Mouse (Mus musculus) heart, embryonic 16.5 days (tissue): Measurements from ENCODE around the gene Arfgef3. TPM values are rescaled to one million over a fixed set of nuclear protein-coding genes. Genes with fewer than 3 reads are reported as not detected.

Source experiments
- ATAC-seq: fragments of 200-750 bp; cut with Nextera tagmentation; replicated peaks from 2 replicates; pipeline ENCODE4 v1.8.0; 2017; ENCODE audit warnings: moderate number of reproducible peaks; ENCODE audit not compliant: insufficient read depth, low FRiP score; ENCODE audit errors: extremely low read depth
- H3K27ac ChIP-seq: fragments of 300-500 bp; sonication (generic); 2 replicates; pipeline ENCODE4 v1.5.1; 2014; ENCODE audit warnings: mild to moderate bottlenecking, low read length, control low read depth, moderate library complexity
- H3K27me3 ChIP-seq: fragments of 300-500 bp; sonication (generic); 2 replicates; pipeline ENCODE4 v1.6.1; 2014; ENCODE audit warnings: low read length, mixed read lengths; ENCODE audit not compliant: control insufficient read depth, insufficient read depth
- H3K36me3 ChIP-seq: fragments of 300-500 bp; sonication (generic); 2 replicates; pipeline ENCODE4 v1.6.1; 2014; ENCODE audit not compliant: control insufficient read depth, insufficient read depth
- H3K4me1 ChIP-seq: fragments of 300-500 bp; sonication (generic); 2 replicates; pipeline ENCODE4 v1.6.1; 2014; ENCODE audit warnings: low read length, mixed read lengths; ENCODE audit not compliant: control insufficient read depth, insufficient read depth
- H3K4me2 ChIP-seq: fragments of 300-500 bp; sonication (generic); 2 replicates; pipeline ENCODE4 v1.6.1; 2014; ENCODE audit warnings: low read depth, mild to moderate bottlenecking, control low read depth, low read length
- H3K4me3 ChIP-seq: fragments of 300-500 bp; sonication (generic); 2 replicates; pipeline ENCODE4 v1.5.1; 2014; ENCODE audit warnings: mild to moderate bottlenecking, control low read depth, low read length
- H3K9ac ChIP-seq: fragments of 300-500 bp; sonication (generic); 2 replicates; pipeline ENCODE4 v1.6.1; 2014; ENCODE audit warnings: low read length, control low read depth
- H3K9me3 ChIP-seq: fragments of 300-500 bp; sonication (generic); replicated peaks from 2 replicates; pipeline ENCODE4 v1.6.1; 2016; ENCODE audit warnings: low read length; ENCODE audit not compliant: control insufficient read depth
- WGBS: fragments of 180-500 bp; shearing (Covaris S2); extraction: QIAGEN DNeasy Blood & Tissue Kit; methylation state at CpG from one replicate; pipeline ENCODE4 v1.1.7; 2014; 5-methylcytosine and 5-hydroxymethylcytosine counted together
- polyA plus RNA-seq: library from polyadenylated mRNA; unstranded; fragments of >200 nt; fragmentation: Nextera tagmentation; extraction: Ambion mirVana; gene quantifications from 2 replicates; pipeline ENCODE4 v1.2.1, GENCODE M21; 2015

The Arfgef3 gene
- polyA plus RNA-seq, 1 experiment from 2014 or later: 0.34 TPM

DNA sequence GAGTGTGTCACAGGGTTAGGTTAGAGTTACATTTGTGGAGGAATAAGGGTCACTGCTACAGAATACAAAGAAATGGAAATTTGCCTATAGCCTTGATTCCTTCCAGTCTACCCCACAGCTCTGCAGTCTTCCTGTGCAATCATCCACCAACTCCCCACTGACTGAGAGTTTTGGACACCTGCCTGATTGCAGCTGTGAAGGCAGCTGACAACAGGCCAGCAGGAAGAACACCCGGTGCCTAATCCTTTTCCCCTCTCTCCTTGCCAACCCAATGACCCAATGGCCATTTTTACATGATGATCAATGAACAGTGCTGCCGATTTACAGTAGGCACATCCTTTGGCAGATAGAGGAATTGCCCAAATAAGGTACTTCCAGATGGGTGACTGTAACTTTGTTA, 43.6 kb downstream of the Arfgef3 start:
- Histone ChIP-seq H3K4me1 (0 out of 2 replicates have a peak, but pooled peaks cover 5% of the 10 kb centered on the region), H3K27me3 (no peaks in the 10 kb centered on the region), H3K27ac (no peak overlapping the region), H3K4me2 (no peak overlapping the region), H3K36me3 (no peaks in the 10 kb centered on the region), H3K9me3 (no peaks in the 10 kb centered on the region), H3K4me3 (no peak overlapping the region), H3K9ac (no peak overlapping the region)
- 43% methylated on average over 2 of the region's 2 CpGs for WGBS
- no peak for ATAC-seq

DNA sequence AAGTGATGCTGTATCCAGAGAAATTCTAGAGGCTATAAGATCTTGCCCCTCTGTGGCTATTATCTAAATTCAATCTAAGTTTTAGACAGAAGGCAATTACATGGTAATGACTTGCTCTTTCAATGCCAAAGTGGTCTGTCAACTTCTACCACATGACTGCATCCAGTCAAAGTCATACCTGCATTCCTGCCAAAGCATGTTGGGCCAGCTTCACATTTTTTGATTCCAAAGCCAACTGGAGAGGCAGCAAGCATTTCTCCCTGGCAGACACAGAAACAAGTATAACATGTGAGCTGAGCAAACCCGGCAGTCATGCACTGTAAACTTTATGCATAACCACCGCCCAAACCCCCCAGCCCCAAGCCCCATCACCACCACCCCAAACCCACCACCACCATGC, 44.6 kb downstream of the Arfgef3 start:
- Histone ChIP-seq H3K4me2 (no peak overlapping the region), H3K27ac (no peak overlapping the region), H3K9me3 (no peaks in the 10 kb centered on the region), H3K4me3 (no peak overlapping the region), H3K9ac (no peak overlapping the region), H3K4me1 (0 out of 2 replicates have a peak, but pooled peaks cover 5% of the 10 kb centered on the region), H3K27me3 (no peaks in the 10 kb centered on the region), H3K36me3 (no peaks in the 10 kb centered on the region)
- no peak for ATAC-seq
- WGBS: 83% methylated on average over 2 of the region's 2 CpGs

DNA sequence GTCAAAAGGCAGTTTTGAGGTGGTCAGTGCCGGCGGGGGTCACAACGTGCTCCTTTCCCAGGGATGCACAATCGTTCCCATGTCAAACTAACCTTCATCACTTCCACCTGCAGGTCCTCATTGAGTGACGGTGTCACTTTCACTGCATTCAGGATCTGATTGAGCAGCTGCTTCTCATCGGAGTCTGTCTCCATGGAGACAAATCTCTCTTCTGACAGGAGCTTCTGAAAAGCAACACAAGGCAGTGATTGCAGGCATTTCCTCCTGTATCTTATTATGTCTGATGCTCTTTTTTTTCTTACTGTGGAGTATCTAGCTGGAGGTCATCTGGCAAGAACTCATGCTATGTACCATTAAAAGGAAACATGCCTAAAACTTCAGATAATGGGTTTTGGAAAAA, 47.3 kb downstream of the Arfgef3 start:
- WGBS: 63% methylated on average over 6 of the region's 6 CpGs
- Histone ChIP-seq H3K27me3 (no peaks in the 10 kb centered on the region), H3K36me3 (no peaks in the 10 kb centered on the region), H3K4me1 (0 out of 2 replicates have a peak, but pooled peaks cover 8% of the 10 kb centered on the region), H3K9me3 (no peaks in the 10 kb centered on the region), H3K9ac (no peak overlapping the region), H3K4me2 (no peak overlapping the region), H3K27ac (no peak overlapping the region), H3K4me3 (no peak overlapping the region)
- no peak for ATAC-seq

DNA sequence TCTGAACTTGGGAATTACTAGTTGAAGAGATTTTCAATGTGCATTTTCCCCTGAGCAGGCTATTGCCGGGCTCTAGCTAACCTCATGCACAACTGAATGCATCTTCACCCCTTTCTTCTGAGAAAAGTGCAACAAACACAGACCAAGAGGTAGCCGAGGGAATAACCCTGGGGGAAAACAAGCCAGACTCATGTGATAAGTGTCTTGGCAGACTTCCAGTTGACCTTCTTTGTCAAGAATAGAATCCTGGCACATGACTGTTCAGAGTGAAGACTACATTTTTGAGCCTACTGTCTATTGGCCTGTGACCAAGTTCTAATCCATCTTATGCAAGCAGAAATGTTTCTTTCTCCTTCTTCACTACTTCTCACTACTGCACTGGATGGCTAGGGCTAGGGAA, 55.5 kb downstream of the Arfgef3 start:
- 0 out of 2 replicates have a peak, but pooled peaks have one; percentile 45 for ATAC-seq
- Histone ChIP-seq H3K4me1 (peaks cover 11% of the 10 kb centered on the region), H3K9me3 (no peaks in the 10 kb centered on the region), H3K4me2 (peak overlapping the region; percentile 30), H3K27ac (peak overlapping the region; percentile 31; the same call in 1 of the 2 replicates), H3K9ac (no peak overlapping the region), H3K27me3 (no peaks in the 10 kb centered on the region), H3K4me3 (no peak overlapping the region), H3K36me3 (no peaks in the 10 kb centered on the region)
- WGBS: 19% methylated on average over 2 of the region's 2 CpGs

DNA sequence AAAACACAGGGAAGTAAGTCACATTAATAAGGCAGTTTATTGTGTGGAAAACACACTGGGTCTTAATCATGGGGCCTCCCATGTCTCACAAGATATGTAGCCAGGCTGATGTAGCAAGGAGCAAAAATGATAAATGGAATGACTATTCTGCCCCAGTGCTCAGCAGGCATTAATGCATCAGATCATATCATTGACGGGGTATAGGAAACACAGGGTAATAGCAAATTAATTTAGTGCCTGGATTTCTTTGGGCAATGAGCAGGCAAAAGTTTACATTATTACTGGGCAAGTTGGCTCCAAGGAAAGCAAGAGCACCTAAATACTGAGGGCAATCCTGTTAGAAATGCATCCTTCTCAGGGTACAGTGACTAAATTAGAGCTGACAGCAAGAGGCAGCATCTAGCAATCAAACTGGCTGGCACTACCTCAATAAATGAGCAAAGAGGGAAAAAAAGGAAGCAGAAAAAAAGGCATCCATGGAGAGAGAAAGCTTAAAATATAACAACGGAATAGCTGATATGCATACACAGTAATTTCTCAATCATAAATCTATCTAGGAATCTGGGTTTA, 62.3 kb downstream of the Arfgef3 start:
- no peak overlapping the region for H3K4me3 ChIP-seq
- no peaks in the 10 kb centered on the region for H3K36me3 ChIP-seq
- H3K4me2 ChIP-seq: no peak overlapping the region
- H3K9ac ChIP-seq: no peak overlapping the region
- 90% methylated on average over 2 of the region's 2 CpGs for WGBS
- no peak overlapping the region for H3K27ac ChIP-seq
- H3K9me3 ChIP-seq: no peaks in the 10 kb centered on the region
- H3K4me1 ChIP-seq: 0 out of 2 replicates have a peak, but pooled peaks cover 2% of the 10 kb centered on the region
- H3K27me3 ChIP-seq: no peaks in the 10 kb centered on the region
- ATAC-seq: no peak

DNA sequence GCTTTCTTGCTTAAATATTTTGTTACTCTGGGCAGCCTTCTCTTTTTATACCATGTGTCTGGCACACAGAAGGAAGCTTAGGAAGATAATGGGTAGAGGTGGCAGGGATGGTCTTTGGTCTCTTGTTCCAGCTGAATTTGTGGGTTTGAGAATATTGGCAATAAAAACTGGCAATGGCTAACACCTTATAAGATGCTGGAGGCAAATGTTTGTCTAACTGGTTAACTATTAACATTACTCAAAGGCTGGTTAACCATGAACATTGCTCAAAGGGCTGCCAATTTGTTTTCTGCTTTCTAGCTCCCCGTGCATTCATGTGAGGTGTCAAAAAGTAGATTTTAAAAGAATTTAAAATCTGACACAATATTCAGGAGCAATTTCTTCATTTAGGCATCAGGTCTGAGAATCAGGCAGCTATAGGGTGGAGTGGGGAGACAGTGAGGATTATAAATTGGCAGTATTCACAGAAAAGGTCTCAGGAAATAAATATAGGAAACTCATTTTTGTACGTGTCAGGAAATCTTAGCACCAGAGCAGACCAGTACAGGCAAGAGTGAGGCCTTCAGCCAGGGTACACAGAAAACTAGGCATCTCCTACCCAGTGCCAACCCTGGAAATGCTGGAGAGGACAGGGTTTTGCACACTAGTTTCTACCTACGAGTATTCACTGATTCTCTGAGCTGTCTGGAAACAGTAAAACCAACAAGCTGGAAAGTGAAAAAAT, 62.9 kb downstream of the Arfgef3 start:
- ATAC-seq: no peak
- 0 out of 2 replicates have a peak, but pooled peaks cover 2% of the 10 kb centered on the region for H3K4me1 ChIP-seq
- H3K27ac ChIP-seq: no peak overlapping the region
- WGBS: 70% methylated on average over 3 of the region's 3 CpGs
- no peak overlapping the region for H3K4me3 ChIP-seq
- H3K4me2 ChIP-seq: no peak overlapping the region
- no peak overlapping the region for H3K9ac ChIP-seq
- peaks cover 3% of the 10 kb centered on the region; the same call in 1 of the 2 replicates for H3K9me3 ChIP-seq
- no peaks in the 10 kb centered on the region for H3K27me3 ChIP-seq
- H3K36me3 ChIP-seq: no peaks in the 10 kb centered on the region

DNA sequence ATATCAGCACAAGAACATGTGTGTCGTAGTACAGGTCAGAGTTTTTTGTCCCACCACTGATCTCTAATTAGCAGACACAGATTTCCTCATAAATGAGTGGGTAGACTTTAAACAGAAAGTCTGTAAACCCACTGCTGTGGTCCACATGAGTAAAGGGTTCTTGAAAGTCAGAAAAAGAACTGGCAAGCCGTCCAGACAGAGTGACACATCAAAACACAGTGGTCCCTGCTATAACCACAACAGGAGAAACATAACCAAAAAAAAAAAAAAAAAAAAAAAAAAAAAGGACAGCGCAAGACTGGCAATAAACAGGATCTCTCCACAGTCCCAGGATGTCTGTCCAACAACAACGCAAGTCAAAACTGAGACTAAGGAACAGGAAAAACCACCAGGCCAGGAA, 64.9 kb downstream of the Arfgef3 start:
- WGBS: 61% methylated on average over 4 of the region's 4 CpGs

DNA sequence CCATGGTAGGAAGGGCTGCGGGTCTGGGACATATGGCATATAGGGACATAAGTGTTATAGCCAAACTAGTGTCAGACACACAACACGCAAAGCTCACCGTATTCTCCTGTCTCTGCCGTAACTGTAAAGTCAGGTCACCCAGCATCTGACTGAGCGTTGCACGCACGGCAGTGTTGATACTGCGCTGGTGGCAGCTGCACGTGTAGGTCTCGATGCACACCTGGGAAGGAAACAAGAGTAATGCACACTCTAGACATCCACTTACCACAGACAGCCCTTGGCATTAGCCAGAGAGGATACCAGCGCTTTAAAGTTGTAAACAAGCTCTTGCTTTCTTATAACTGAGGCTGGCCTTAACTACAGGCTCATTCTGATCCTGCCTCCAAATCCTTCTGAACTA, 79.0 kb downstream of the Arfgef3 start:
- 83% methylated on average over 11 of the region's 11 CpGs for WGBS
- Histone ChIP-seq H3K27ac (no peak overlapping the region), H3K4me1 (no peaks in the 10 kb centered on the region), H3K4me3 (no peak overlapping the region), H3K27me3 (no peaks in the 10 kb centered on the region), H3K36me3 (no peaks in the 10 kb centered on the region), H3K9ac (no peak overlapping the region), H3K9me3 (no peaks in the 10 kb centered on the region; the same call in 1 of the 2 replicates), H3K4me2 (no peak overlapping the region)
- ATAC-seq: peak; percentile 60; the same call in 1 of the 2 replicates

More for the DNA sequence above, 64.9 kb downstream of the Arfgef3 start:
- no peak for ATAC-seq
- H3K36me3 ChIP-seq: no peaks in the 10 kb centered on the region
- H3K4me2 ChIP-seq: no peak overlapping the region
- 0 out of 2 replicates have a peak, but pooled peaks cover 2% of the 10 kb centered on the region for H3K4me1 ChIP-seq
- H3K9ac ChIP-seq: no peak overlapping the region
- H3K4me3 ChIP-seq: no peak overlapping the region
- no peak overlapping the region for H3K27ac ChIP-seq
- peaks cover 6% of the 10 kb centered on the region for H3K9me3 ChIP-seq
- H3K27me3 ChIP-seq: no peaks in the 10 kb centered on the region

DNA sequence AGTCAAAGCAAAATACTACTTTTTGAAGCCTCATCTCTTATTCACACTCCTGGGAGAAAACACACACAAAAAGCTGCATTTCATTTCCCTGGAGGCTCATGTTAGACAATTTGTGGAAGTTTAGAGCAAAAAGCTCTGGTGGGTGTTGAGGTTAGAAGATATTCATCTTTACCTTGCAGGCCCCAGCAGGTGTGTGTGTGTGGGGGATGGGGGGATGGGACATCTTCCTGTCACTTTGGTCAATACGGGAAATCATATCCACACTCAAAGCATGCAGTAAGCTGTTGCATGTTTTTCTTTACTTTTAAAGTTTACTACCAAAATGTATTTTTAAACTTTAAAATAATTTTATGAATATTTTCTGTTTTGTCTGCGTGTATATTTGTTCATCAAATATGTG, 79.7 kb downstream of the Arfgef3 start:
- Histone ChIP-seq H3K4me2 (no peak overlapping the region), H3K9me3 (no peaks in the 10 kb centered on the region; the same call in 1 of the 2 replicates), H3K36me3 (no peaks in the 10 kb centered on the region), H3K27me3 (no peaks in the 10 kb centered on the region), H3K9ac (no peak overlapping the region), H3K4me1 (no peaks in the 10 kb centered on the region), H3K27ac (no peak overlapping the region), H3K4me3 (no peak overlapping the region)
- WGBS: 71% methylated on average over 2 of the region's 2 CpGs
- no peak for ATAC-seq
